Mouse (Mus musculus): ENCODE results near the gene Samd9l.
"Not testable (repeated sequence)": the region's sequence is repeated elsewhere in the genome, so short reads cannot be mapped to it uniquely, and the experiment has no call there.

The Samd9l gene

GRCm38 (mm10) chr6:3345043-3345639 is 54.2 kb downstream of the Samd9l start:
- DNase-seq (ENCODE audit: extremely low read depth, low read depth, low spot score) = not testable (repeated sequence)

GRCm38 (mm10) chr6:3343603-3344247 is 55.6 kb downstream of the Samd9l start:
- DNase-seq (ENCODE audit: extremely low read depth, low read depth, low spot score) = not testable (repeated sequence)

- DNase-seq (ENCODE audit: extremely low read depth, low read depth, low spot score) = no peak
Observed at GRCm38 (mm10) chr6:3341479-3341878, 57.9 kb downstream of the Samd9l start.

- not testable (repeated sequence) for DNase-seq (ENCODE audit: extremely low read depth, low read depth, low spot score)
Observed at GRCm38 (mm10) chr6:3340928-3341327, 58.4 kb downstream of the Samd9l start.

- not testable (repeated sequence) for DNase-seq (ENCODE audit: extremely low read depth, low read depth, low spot score)
Observed at GRCm38 (mm10) chr6:3339131-3339530, 60.2 kb downstream of the Samd9l start.
